Mouse (Mus musculus): Measurements from ENCODE around the gene Fyco1.

Gene Fyco1

DNA sequence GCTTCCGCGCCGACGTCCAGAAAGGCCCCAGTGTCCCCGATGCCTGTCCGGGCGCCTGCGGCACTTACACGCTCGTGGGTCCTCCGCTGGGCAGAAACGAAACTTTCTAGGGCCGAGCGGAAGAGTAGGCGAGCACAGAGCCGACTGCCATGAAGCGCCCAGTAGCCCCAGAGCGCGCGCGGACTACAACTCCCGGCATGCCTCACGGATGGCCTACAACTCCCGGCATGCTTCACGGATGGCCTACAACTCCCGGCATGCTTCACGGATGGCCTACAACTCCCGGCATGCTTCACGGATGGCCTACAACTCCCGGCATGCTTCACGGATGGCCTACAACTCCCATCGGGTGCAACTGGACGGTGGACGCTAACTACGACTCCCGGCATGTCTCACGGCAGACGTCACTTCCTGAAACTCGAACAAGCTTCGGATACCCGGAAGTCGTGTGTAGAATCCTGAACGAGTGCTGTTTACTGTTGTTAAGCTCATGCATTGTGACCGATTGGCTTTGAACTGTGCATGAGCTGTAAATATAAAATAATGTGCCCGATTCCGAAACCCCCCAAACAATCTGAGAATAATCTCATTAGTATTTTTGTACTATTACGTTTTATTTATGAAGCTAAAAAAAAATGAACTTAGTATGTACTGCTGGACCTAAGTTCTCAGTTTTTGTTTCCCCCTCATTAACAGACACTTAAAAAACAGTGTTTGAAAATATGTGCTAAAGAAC lies at the start of gene Fyco1:
Fyco1 (minus strand) TSS at position 187 of the 736 bp plus-strand sequence.
- CTCF ChIA-PET = interaction anchor here (1.0 kb wide), 1 partner anchor 278 kb away, joined by 3 read pairs; no protein-coding TSS in a partner anchor

GRCm38 (mm10) chr9:123872049-123872448 lies 20.4 kb upstream of the Fyco1 start:
- CTCF ChIA-PET = no interaction called here

- CTCF ChIA-PET = interaction anchor here (0.7 kb wide), 1 partner anchor 151 kb away, joined by 3 read pairs; no protein-coding TSS in a partner anchor
Observed at GRCm38 (mm10) chr9:123869167-123869784, 17.6 kb upstream of the Fyco1 start.

DNA sequence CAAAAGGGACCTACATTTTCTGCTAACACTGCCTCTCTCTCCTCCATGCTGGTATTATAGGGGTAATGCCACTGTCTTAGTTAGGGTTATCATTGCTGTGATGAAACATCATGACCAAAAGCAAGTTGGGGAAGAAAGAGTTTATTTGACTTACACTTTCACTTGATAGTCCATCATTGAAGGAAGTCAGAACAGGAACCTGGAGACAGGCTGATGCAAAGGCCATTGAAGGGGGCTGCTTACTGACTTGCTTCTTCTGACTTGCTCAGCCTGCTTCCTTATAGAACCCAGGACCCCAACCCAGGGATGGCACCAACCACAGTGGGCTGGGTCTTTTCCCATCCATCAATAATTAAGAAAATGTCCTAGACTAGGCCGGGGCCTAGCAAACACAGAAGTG lies 11.9 kb upstream of the Fyco1 start:
- CTCF ChIA-PET = no interaction called here

DNA sequence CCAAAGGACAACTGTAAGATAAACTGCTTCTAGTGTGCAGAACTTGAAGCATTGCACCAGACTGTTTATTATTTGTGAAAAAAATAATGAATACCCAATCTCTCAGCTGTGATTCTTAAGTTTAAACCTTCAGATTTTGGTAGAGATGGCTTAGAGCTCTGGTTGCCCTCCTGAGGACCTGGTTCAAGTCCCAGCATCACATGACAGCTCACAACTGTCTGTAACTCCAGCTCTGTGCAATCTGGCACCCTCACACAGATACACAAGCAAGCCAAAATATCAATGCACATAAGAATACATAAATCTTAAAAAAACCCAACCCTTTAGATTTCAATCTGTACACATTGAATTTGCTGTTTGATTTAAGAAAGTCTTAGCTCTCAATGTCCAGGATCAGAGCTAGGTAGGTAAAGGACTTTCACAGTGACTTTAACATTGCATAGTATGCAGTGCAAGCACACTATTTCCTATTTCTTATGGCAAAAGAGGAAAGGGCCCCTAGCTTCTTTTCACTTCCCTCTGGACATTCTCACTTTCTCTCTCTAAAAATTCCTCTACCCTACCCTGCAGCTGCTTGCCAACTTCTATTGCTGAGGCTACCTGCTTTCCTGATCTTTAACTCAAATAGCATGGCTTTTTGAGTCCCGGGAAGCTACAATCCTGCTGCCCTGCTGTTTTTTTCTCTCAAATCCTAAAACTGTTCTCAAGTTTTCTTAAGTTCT lies 11.4 kb upstream of the Fyco1 start:
- CTCF ChIA-PET = no interaction called here

- CTCF ChIA-PET = no interaction called here
Observed at GRCm38 (mm10) chr9:123861929-123862328, 10.2 kb upstream of the Fyco1 start, which contains the start of gene Xcr1. Gene Xcr1 (minus strand): TSS chr9:123862029.

GRCm38 (mm10) chr9:123856836-123857235 lies 5.1 kb upstream of the Fyco1 start:
- CTCF ChIA-PET = no interaction called here

DNA sequence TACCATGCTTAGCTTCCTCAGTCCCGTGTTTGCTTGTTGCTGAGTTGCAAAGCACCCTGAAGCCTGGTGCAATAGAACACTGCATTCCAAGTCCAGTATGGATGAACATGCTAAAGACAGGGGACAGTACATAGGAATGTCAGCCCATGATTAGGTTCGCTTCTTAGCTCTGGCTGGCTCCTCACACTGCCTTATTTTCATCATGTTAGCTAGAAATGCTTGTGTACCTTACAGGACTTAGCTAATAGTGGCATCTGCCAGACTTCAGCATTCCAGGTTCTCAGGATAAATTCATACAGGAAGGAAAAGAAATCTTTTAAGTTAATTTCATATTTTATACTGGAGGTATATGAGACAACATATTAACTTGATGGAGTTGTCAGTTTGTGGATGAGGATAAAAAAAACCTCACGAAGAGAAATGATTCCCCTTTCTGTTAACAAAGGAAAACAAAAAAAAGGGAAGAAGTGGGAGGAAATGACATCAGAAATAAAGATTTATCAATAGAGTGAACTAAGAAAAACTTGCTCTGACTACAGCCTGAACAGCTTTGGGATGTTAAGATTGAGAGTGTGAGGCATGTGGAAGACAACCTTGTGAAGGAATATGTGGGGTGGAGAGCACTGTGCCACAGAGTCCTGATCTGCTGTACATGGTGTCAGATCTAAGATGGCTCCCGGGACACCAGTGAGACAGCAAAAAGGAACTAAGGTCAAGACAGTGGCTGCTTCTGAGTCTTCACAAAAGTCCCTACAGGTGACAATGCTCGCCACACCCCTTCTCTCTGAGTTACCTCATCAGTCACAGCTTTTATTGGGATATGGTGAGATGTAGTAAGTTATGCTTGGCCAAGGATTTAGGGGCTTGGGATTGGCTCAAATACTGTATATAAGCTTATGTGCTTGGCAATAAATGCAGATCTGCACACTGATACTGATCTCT lies 1.0 kb upstream of the Fyco1 start:
- CTCF ChIA-PET = no interaction called here

GRCm38 (mm10) chr9:123851062-123851712 lies 512 bp downstream of the Fyco1 start:
- CTCF ChIA-PET = interaction anchor here (0.8 to 1.0 kb wide), 2 partner anchors 8 to 279 kb away, joined by 3 read pairs; no protein-coding TSS in a partner anchor

DNA sequence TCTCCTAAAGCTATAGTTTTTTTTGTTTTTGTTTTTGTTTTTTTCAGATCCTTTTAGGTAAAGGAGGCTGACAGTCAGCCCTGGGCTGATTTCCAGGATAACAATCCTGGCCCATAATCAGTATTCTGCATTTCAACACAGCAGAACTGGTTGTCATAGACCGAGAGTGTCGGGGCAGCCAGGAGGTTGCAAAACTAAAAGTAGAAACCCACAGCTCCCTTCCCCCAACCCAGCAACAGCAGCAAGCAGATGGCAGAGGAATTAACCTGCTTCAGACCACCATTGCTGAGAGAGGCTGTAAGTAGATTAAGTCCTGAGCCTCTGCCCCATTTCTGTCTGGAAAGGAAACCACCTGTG lies 1.0 kb downstream of the Fyco1 start:
- CTCF ChIA-PET = interaction anchor here (0.8 to 1.0 kb wide), 2 partner anchors 8 to 279 kb away, joined by 3 read pairs; no protein-coding TSS in a partner anchor

- CTCF ChIA-PET = interaction anchor here (0.8 kb wide), 1 partner anchor 7 kb away, joined by 3 read pairs; no protein-coding TSS in a partner anchor
Observed at GRCm38 (mm10) chr9:123849976-123850695, 1.6 kb downstream of the Fyco1 start.

DNA sequence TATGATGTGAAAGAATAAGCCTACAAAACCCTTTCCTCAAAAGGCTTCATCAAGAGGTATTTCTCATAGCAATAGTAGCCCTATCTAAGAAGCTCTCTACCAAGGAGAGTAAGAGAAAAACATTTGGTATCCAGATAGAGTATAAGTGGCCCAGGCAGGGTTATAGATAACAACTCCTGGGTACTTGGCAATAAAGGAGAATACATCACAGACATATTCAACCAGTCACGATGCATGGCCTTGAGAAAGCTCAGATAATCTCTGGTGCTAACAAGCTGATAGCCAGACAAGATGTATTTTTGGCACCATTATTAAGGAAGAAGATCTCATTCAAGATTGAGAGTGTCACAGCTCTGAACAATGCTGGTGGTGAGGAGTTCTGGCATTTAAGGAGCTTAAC lies 5.2 kb downstream of the Fyco1 start:
- CTCF ChIA-PET = no interaction called here

DNA sequence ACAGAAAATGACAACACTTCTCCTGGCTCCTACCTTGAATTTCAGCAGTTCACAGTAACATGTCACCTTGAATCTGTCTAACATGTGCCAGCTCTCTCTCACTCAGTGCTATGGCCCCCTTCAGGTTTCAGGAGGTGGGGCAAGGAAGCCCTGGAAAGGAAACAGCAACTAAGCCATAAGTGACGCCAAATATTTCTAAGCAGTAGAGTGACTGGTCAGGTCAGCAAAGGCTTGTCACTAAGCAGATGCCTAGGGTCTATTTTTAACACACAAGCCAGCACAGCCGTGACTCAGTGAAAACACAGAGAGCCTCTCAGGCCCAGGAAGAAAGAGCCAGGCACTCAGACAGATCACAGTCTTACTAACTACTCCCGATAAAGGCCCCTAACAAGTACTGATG lies 6.6 kb downstream of the Fyco1 start:
- CTCF ChIA-PET = no interaction called here

DNA sequence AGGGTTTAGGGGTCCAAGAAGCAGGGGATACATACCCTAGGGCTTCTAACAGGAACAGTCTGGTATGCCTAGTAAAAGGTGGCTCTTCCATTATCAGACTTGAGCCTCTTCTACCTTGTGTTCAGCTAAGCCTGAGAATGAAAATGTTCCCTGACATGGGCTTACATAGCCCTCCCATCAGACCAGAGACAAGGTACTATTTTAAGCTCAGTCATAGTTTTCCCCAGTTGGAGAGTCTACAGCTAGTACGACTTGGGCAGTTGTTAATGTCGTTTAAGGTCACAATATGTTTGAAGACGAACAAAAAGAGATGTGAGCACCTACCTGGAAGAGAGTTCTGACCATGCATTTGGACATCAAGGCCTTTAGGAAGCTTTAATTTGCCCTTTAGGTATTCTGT lies 7.2 kb downstream of the Fyco1 start:
- CTCF ChIA-PET = no interaction called here

DNA sequence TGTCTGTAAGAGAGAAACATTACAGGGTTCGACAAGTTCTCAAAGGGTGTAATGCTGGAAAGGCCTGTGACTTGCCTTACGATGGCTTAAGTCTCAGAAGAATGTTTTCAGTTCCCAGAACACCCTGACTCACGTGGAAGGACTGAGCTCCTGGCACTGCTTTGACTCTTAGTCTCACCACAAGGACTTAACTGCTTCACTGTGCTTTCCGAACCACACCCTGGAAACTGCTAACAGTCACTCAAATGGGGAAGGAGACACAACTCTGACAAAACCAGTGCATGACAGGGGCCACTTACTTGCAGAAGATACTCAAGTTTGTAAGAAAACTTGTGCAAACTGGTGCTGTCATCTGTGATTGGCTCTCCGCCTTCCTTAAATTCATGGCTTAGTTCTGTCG lies 11.5 kb downstream of the Fyco1 start:
- CTCF ChIA-PET = no interaction called here

DNA sequence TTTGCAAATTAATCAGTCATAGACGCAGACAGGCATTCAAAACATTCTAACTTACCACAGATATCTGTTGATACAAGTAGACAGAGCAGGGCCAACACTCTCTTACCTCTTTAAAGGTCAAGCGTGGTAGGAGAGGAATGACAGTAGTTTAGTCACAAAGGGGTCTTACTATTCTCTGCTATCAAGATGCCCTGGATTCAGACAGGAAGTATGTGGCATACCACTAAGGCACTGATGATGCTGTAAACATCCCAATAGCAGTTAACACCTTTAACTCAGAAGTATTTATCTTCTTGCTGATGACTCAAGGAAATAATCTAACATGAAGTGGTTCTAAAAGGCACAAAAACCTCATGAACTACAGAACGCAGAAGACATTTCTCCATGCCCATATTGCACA lies 15.8 kb downstream of the Fyco1 start:
- CTCF ChIA-PET = no interaction called here

GRCm38 (mm10) chr9:123828916-123829315 lies 22.8 kb downstream of the Fyco1 start:
- CTCF ChIA-PET = no interaction called here

DNA sequence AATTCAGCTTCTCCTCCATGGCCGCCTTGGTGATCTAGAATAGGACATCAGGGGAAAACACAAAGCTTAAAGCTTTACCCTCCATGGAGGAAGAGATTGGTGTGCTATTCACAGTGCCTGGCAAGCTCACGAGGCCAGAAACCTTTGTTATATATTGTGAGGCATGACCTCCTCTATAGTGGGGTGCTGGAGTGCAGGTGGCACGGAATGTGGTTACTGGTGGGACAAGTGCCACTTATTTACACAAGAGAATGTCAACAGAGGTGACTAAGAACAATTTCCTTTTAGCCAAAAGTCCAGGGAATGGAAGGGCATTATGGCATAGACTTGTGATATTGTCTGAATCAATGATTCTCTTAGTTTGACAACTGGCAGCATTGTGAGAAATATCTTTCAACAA lies 25.1 kb downstream of the Fyco1 start:
- CTCF ChIA-PET = interaction anchor here (0.5 kb wide), 1 partner anchor 132 kb away, joined by 7 read pairs; no protein-coding TSS in a partner anchor

DNA sequence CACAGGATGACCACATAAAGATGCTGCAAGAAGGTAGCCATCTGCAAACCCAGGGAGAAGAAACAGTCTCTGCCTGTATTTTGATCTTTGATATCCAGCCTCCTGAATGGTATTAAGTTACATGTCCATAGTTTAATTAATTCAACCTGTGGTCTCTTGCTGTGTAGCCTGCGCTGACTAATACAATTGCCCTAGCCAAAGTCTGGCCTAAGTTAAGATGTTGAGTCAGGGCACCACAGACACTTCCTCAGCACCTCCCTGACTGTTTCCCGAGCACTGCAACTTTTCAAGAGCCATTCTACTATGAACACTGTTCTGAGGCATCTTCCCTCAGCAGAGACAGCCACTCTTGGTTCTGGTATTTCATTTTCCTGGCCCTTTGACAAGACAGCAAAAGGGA lies 33.1 kb downstream of the Fyco1 start:
- CTCF ChIA-PET = no interaction called here

DNA sequence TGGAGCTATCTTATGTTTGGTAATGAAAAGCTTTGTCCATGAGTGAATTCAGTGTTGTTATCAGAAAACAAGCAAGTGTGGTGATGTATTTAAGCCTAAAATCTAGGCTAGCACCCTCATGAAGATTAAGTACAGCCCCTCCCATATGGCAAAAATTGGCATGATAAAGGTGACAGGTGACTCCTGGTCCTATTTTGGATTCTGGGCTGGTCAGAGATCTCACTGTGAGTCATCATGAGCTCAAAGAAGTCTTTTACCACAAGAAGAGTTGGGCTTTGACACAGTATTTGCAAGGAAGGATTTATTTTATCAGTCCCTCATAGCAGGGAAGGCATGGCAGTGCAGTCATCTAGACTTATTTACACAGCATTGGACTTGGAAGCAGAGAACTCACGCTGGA lies 35.7 kb downstream of the Fyco1 start:
- CTCF ChIA-PET = no interaction called here

All from spleen, embryonic (tissue).